Mouse (Mus musculus) kidney, adult 2 months (tissue): ENCODE measurements around the gene Nol10. TPM values are rescaled to one million over a fixed set of nuclear protein-coding genes. Genes with fewer than 3 reads are reported as not detected.
A peak's percentile ranks its signal among the peaks of the same experiment; 100 is the strongest.
"Not testable (repeated sequence)": the region's sequence is repeated elsewhere in the genome, so short reads cannot be mapped to it uniquely, and the experiment has no call there.

ENCODE experiments used
- DNase-seq: peaks from one replicate; pipeline ENCODE4 v3.0.0; 2021
- H3K27ac ChIP-seq: fragments of 200-500 bp; 2 replicates; pipeline ENCODE4 v1.5.1; 2012; ENCODE audit warnings: low read depth, low read length, control low read depth, inconsistent platforms; ENCODE audit not compliant: insufficient read depth
- H3K27me3 ChIP-seq: fragments of 200-500 bp; replicated peaks from 2 replicates; pipeline ENCODE4 v1.6.1; 2012; ENCODE audit warnings: mild to moderate bottlenecking, moderate library complexity, low read length, inconsistent platforms; ENCODE audit not compliant: control insufficient read depth, insufficient read depth
- H3K36me3 ChIP-seq: fragments of 200-500 bp; 2 replicates; pipeline ENCODE4 v1.6.1; 2012; ENCODE audit warnings: mild to moderate bottlenecking, moderate library complexity, low read length, inconsistent platforms; ENCODE audit not compliant: control insufficient read depth, insufficient read depth
- H3K4me1 ChIP-seq: fragments of 200-500 bp; 2 replicates; pipeline ENCODE4 v1.6.1; 2011; ENCODE audit warnings: low read length; ENCODE audit not compliant: control insufficient read depth, insufficient read depth
- H3K4me3 ChIP-seq: fragments of 200-500 bp; 2 replicates; pipeline ENCODE4 v1.5.1; 2011; ENCODE audit warnings: mild to moderate bottlenecking, low read depth, low read length, control low read depth; ENCODE audit not compliant: insufficient read depth
- CTCF ChIP-seq: fragments of 200-500 bp; conservative IDR thresholded peaks from 2 replicates; pipeline ENCODE4 v1.5.1; 2011; ENCODE audit warnings: low read depth, mild to moderate bottlenecking, control low read depth, low read length, moderate library complexity, mixed read lengths; ENCODE audit not compliant: insufficient read depth, insufficient read length
- POLR2A ChIP-seq: fragments of 200-500 bp; IDR thresholded peaks from one replicate; pipeline ENCODE4 v1.6.1; 2011; ENCODE audit warnings: low read depth, low read length, control low read depth
- WGBS: fragments of 180-500 bp; shearing (Covaris S2); methylation state at CpG from one replicate; pipeline ENCODE4 v1.1.7; 2018; 5-methylcytosine and 5-hydroxymethylcytosine counted together
- polyA plus RNA-seq: library from polyadenylated mRNA; depleted of rRNA; stranded (reverse); fragments of >200 nt; gene quantifications from 2 replicates; pipeline ENCODE4 v1.2.3, GENCODE M21; 2012

Nol10 gene
- polyA plus RNA-seq, 1 experiment: 6.1 TPM

- Histone ChIP-seq H3K4me1 (peaks cover 19% of the 10 kb centered on the region; the same call in 1 of the 2 replicates), H3K27ac (peak overlapping the region; percentile 48; the same call in 1 of the 2 replicates), H3K27me3 (no peaks in the 10 kb centered on the region), H3K4me3 (no peak overlapping the region), H3K36me3 (no peaks in the 10 kb centered on the region)
- DNase-seq: no peak
- 78% methylated on average over 1 of the region's 1 CpGs for WGBS
- no peak for TF ChIP-seq POLR2A
- no peak for TF ChIP-seq CTCF
Measured at GRCm38 (mm10) chr12:17452273-17452672, 104.0 kb downstream of the Nol10 start.

GRCm38 (mm10) chr12:17453918-17454317, 105.7 kb downstream of the Nol10 start:
- no peak for DNase-seq
- WGBS: 60% methylated on average over 5 of the region's 5 CpGs
- Histone ChIP-seq H3K27ac (no peak overlapping the region), H3K4me1 (peaks cover 14% of the 10 kb centered on the region; the same call in 1 of the 2 replicates), H3K27me3 (no peaks in the 10 kb centered on the region), H3K36me3 (no peaks in the 10 kb centered on the region), H3K4me3 (no peak overlapping the region)
- TF ChIP-seq CTCF (no peak), POLR2A (no peak)

- H3K4me1 ChIP-seq: peaks cover 7% of the 10 kb centered on the region; the same call in 1 of the 2 replicates
- DNase-seq: peak; percentile 43
- no peak overlapping the region for H3K4me3 ChIP-seq
- H3K36me3 ChIP-seq: no peaks in the 10 kb centered on the region
- no peak for TF ChIP-seq POLR2A
- TF ChIP-seq CTCF: no peak
- 67% methylated on average over 5 of the region's 5 CpGs for WGBS
- no peak overlapping the region for H3K27ac ChIP-seq
- H3K27me3 ChIP-seq: no peaks in the 10 kb centered on the region
Measured at GRCm38 (mm10) chr12:17455096-17455495, 106.8 kb downstream of the Nol10 start.

- not testable (repeated sequence) for H3K27ac ChIP-seq, DNase-seq, H3K27me3 ChIP-seq, H3K4me3 ChIP-seq, H3K4me1 ChIP-seq, H3K36me3 ChIP-seq
- 95% methylated on average over 4 of the region's 4 CpGs for WGBS
Measured at GRCm38 (mm10) chr12:17459223-17459622, 111.0 kb downstream of the Nol10 start.

- DNase-seq: no peak
- Histone ChIP-seq H3K4me3 (no peak overlapping the region), H3K27ac (no peak overlapping the region), H3K27me3 (no peaks in the 10 kb centered on the region), H3K36me3 (no peaks in the 10 kb centered on the region), H3K4me1 (no peaks in the 10 kb centered on the region)
- TF ChIP-seq CTCF (no peak), POLR2A (no peak)
- 95% methylated on average over 4 of the region's 4 CpGs for WGBS
Measured at GRCm38 (mm10) chr12:17463706-17464105, 115.4 kb downstream of the Nol10 start.

- 93% methylated on average over 5 of the region's 5 CpGs for WGBS
- H3K27me3 ChIP-seq, H3K4me3 ChIP-seq, H3K27ac ChIP-seq, DNase-seq, H3K36me3 ChIP-seq, H3K4me1 ChIP-seq: not testable (repeated sequence)
Measured at GRCm38 (mm10) chr12:17464550-17464949, 116.3 kb downstream of the Nol10 start.

GRCm38 (mm10) chr12:17466791-17467190, 118.5 kb downstream of the Nol10 start:
- no peak for TF ChIP-seq POLR2A
- TF ChIP-seq CTCF: no peak
- Histone ChIP-seq H3K27me3 (no peaks in the 10 kb centered on the region), H3K4me3 (no peak overlapping the region), H3K4me1 (peaks cover 11% of the 10 kb centered on the region), H3K36me3 (no peaks in the 10 kb centered on the region), H3K27ac (no peak overlapping the region)
- no peak for DNase-seq
- WGBS: 93% methylated on average over 4 of the region's 4 CpGs

- no peak overlapping the region for H3K27ac ChIP-seq
- H3K4me3 ChIP-seq: no peak overlapping the region
- no peaks in the 10 kb centered on the region for H3K36me3 ChIP-seq
- WGBS: 57% methylated on average over 3 of the region's 3 CpGs
- H3K4me1 ChIP-seq: peaks cover 11% of the 10 kb centered on the region
- TF ChIP-seq CTCF (no peak), POLR2A (no peak)
- no peak for DNase-seq
- H3K27me3 ChIP-seq: no peaks in the 10 kb centered on the region
Measured at GRCm38 (mm10) chr12:17468359-17468758, 120.1 kb downstream of the Nol10 start.
